ENCODE assay signal across 8 mouse cellular contexts in genomic region chr16:34082494-34083469, GRCm38 (mm10).
DNase-seq lines count a peak whose midpoint lies in the region; ATAC-seq lines count a peak whose summit lies in the region.

No protein-coding gene starts in this region.

- WGBS in intestine, embryonic 14.5 days: 89% methylated on average over 5 of the region's 5 CpGs

- no peaks in the 10 kb centered on the region for H3K9me3 ChIP-seq in intestine, embryonic 14.5 days (ENCODE audit: control insufficient read depth, low read length)

- H3K4me2 ChIP-seq in intestine, embryonic 14.5 days (ENCODE audit: low read length): 0 out of 2 replicates have a peak overlapping the region, but pooled peaks have one; percentile 16

- no peaks in the 10 kb centered on the region for H3K36me3 ChIP-seq in intestine, embryonic 14.5 days (ENCODE audit: control insufficient read depth, insufficient read depth, low read length)

- peak overlapping the region; percentile 91 for H3K27ac ChIP-seq in intestine, embryonic 14.5 days (ENCODE audit: low read depth)

- no peak overlapping the region for H3K9ac ChIP-seq in intestine, embryonic 14.5 days (ENCODE audit: low read length)

- H3K4me3 ChIP-seq in intestine, embryonic 14.5 days (ENCODE audit: low read depth, low read length): no peak overlapping the region

- ATAC-seq in intestine, embryonic 14.5 days (replicated peaks; ENCODE audit: low FRiP score, low TSS enrichment, low read depth): no peak

- H3K4me1 ChIP-seq in intestine, embryonic 14.5 days (replicated peaks; ENCODE audit: control insufficient read depth, insufficient read depth, low read length): peaks cover 43% of the 10 kb centered on the region

- peak; percentile 31 to 32 for DNase-seq in gastrocnemius, adult 8-10 months (ENCODE audit: low spot score in 2 of 2)
- no peak for DNase-seq in gastrocnemius, postnatal 36 days
- DNase-seq in thymus, postnatal 0 days (ENCODE audit: low spot score): peak; percentile 6
- no peak for DNase-seq in thymus, postnatal 10 days (ENCODE audit: low spot score in 2 of 2)
- DNase-seq in intestine, embryonic 14.5 days (ENCODE audit: low spot score): no peak
- peak; percentile 20 for DNase-seq in thymus, postnatal 4 days
- DNase-seq in left cerebral cortex, adult 11 months (ENCODE audit: low spot score): no peak
- no peak for DNase-seq in frontal cortex, postnatal 36 days (ENCODE audit: low spot score in 2 of 2)

- intact Hi-C loops in gastrocnemius, postnatal 36 days (cut with DNase I): no loop called here

- H3K27me3 ChIP-seq in intestine, embryonic 14.5 days (replicated peaks; ENCODE audit: control insufficient read depth, insufficient read depth, low read length): no peaks in the 10 kb centered on the region

Comparison
In these comparisons a context has a peak if more than half of its experiments do, and no peak if none do; other contexts are left out.
1. DNase-seq: peak in gastrocnemius, adult 8-10 months (2 of 2), thymus, postnatal 0 days (single experiment) and thymus, postnatal 4 days (single experiment); none in gastrocnemius, postnatal 36 days (0 of 2), thymus, postnatal 10 days (0 of 2), intestine, embryonic 14.5 days (single experiment), left cerebral cortex, adult 11 months (single experiment) and frontal cortex, postnatal 36 days (0 of 2).